Mouse (Mus musculus): ENCODE measurements around the gene Tmem163.

The Tmem163 gene

DNA sequence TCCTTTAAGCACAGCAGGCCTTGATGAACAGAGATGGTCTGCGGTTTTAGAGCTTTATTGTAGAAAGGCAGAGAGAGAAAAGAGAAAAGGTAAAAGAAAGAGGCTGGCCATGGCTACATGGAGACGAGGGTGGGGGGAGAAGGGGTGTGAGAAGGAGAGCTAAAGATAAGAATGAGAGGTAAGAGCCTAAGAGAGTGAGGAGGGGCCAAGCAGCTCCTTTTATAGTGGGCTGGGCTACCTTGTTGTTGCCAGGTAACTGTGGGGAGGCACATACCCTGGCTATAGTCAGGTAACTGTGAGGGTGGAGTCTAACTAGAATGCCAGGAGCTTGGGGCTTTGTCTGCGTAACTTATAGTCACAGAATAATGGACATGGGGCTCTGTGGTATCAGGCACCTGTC lies 110.7 kb downstream of the Tmem163 start:
- no peak for DNase-seq (ENCODE audit: low spot score in 2 of 2)

DNA sequence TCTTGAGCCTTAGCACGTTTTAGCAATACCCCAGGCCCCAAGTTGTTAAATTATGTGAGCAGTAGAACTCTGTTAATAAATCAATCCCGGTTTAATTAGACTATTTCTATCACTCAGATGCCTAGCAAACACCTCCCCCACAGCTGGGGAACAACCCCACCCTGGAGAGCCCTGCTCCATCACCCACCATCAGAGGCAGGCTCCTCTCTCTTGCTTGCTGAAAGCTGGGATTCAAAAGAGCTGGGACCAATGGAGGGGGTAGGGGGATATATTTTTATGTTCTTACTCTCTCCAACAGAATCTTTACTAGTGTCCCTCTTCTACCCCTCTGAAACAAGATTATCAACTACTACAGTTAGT lies 122.9 kb downstream of the Tmem163 start:
- no peak for DNase-seq (ENCODE audit: low spot score in 2 of 2)

DNA sequence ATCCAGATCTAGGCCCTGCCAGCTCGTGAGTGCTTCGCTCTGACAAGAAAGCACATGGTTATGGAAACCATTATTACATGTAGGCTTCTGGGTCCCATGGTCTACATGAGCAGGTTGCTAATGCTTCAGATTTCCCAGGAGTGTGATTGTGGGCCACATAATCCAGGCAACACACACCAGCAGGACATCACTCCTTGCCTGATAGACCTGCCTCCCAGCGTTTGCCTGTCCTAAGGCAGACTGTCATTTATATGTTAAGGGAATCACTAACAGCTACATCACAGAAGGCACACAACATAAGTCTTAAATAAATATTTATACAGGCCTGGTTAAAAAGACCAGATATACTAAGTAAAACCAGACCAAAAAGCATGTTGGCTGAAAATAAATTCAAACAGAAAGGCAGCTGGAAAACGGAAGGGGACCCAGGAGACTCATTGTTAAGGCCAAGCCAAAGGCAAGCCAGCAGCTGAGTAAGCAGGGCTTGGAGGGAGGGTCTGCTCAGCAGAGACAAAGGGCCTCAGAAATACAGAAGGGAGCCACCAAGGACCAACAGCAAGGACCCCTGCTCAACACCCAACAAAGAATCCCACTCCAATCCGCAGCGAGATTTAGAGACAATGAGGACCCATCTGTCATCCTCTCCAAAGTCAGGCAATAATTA lies 123.4 kb downstream of the Tmem163 start:
- no peak for DNase-seq (ENCODE audit: low spot score in 2 of 2)

DNA sequence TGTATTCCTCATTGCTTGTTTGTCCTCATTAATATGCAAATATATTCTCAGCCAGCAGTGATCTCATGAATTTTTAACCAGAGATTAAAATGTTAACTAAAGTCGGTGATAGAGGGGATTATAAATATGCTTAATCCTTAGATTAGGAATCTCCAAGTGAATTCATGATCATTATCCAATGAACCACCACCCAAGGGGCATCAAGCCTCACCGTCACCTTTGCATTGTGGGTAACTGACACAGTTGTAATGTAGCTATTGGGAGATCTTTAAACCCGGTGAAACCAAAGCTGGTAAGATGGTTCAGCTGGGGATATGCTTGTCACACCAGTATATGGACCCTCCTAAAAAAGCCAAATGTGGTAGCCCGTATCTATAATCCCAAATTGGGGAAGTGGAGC lies 131.3 kb downstream of the Tmem163 start:
- DNase-seq (ENCODE audit: low spot score in 2 of 2), result no peak

DNA sequence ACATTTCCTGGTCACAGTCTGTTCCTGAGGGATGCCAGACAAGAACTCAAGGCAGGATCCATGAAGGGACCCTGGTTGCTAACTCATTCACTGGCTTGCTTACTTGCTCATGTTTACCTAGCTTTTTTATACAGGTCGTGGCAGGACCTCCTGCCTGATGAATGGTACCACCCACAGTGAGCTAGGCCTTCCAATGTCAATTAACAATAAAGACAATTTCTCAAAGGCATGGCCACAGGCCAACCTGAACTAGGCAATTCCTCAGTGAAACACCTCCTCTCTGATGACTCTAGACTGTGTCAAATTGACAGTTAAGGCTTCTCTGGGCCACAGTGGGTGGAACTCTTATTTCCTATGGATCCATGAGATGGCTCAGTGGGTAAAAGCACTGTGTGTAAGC lies 136.6 kb downstream of the Tmem163 start:
- DNase-seq (ENCODE audit: low spot score in 2 of 2), result no peak

DNA sequence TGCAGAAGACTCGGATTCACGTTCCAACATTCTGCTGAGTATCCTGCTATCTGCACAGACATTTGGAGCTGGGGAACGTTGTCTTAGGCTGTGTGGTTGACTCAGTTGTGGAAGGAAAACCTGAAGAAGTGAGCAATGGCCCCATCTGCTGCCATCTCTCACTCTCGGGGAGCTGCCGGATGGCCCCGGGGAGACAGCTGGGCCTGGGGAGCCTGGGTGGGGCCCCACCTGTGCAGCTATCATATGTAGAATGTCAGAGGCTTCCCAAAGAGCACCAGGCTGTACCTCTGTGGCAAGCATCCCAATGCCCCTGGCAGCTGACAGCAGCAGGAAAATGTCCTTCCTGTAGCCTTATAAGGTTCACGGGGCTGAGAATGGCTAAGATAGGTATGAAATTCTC lies 137.4 kb downstream of the Tmem163 start:
- DNase-seq (ENCODE audit: low spot score in 2 of 2), result peak; percentile 27 to 43

DNA sequence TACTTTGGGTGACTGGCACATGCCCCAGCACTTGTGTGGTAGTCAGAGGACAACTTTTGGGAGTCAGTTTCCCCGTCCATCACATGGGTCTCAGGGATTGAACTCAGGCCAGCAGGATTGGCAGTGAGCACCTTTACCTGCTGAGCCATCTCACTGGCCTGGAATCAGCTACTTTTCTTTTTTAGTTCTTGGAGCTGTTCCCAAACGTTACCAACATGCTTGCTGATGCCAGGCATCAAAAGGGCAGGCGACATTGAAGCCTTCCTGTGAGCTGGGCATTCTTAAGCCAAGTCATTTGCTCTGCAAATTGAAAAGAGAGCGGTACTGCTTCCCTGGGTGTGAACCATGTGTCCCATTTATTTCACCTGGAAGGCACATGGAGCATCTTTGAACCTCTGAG lies 137.8 kb downstream of the Tmem163 start:
- DNase-seq (ENCODE audit: low spot score in 2 of 2), result no peak

DNA sequence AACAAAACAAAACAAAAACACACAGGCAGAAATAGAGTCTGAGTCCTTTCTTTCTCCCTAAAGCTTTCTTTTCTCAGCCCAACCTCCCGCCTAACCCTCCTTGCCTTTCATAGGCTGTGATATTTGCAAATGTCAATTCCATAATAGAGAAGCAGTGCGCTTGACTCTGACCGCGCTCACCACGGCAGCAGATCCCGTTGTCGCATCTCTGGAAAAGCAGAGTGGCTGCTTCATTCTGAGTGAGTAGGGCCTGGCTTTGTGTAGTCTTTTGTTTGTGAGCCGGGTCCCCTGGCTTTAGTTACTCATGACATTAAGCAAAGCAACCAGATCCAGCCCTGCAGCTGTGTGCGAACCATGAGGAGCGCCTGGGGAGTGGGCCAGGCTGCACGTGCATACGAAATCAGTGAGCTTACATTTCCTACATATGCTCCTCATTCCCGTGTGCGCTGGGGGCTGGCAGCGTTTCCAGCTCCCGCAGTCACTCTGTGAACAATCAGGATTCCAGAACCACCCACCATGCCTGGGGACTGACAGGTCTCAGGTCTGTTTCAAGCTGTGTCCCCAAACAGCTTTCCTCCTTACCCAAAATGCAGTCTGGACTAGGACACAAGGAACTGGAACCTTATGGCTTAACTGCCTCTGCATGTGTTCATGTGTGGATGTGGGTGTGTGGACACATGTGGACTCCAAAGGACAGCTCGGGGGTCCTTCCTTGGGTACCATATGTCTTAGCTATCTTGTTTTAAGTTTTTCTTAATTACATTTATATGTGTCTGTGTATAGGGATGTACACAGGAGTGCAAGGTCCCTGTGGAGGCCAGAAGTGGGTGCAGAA lies 141.9 kb downstream of the Tmem163 start:
- peak; percentile 68 to 74 for DNase-seq (ENCODE audit: low spot score in 2 of 2)

DNA sequence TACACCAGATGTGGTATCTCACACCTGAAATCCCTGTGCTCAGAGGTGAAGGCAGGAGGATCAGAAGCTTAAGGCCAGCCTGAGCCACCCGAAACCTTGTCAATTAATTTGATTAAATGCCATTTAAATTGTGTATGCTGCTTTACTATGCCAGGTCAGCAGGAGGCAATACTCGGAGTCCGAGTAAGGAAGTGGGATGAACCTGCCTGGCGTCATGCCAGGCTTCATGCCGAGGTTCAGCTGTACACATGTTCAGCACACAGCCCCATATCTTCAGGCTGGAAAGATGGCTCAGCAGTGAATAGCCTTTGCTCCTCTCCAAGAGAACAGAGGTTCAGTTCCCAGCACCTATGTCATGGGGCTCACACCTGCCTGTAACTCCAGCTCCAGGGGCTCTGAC lies 142.9 kb downstream of the Tmem163 start:
- no peak for DNase-seq (ENCODE audit: low spot score in 2 of 2)

DNA sequence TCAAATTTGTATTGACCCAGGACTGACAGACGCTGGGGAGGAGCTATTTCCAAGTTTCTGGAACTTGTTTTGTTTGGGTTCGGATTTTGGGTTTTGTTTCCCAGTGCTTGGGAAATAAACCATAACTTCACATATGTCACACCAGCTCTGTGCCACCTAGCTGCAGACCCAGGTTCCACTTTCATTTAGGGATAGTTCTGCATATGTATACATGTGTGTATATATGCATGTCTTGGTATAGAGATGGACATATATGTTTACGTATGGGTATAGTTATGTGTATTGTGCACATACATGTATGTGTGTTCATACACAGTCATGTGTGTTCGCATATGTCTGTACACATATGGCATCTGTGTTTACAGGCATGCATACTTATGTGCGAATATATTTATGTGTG lies 147.6 kb downstream of the Tmem163 start:
- DNase-seq (ENCODE audit: low spot score in 2 of 2), result no peak

DNA sequence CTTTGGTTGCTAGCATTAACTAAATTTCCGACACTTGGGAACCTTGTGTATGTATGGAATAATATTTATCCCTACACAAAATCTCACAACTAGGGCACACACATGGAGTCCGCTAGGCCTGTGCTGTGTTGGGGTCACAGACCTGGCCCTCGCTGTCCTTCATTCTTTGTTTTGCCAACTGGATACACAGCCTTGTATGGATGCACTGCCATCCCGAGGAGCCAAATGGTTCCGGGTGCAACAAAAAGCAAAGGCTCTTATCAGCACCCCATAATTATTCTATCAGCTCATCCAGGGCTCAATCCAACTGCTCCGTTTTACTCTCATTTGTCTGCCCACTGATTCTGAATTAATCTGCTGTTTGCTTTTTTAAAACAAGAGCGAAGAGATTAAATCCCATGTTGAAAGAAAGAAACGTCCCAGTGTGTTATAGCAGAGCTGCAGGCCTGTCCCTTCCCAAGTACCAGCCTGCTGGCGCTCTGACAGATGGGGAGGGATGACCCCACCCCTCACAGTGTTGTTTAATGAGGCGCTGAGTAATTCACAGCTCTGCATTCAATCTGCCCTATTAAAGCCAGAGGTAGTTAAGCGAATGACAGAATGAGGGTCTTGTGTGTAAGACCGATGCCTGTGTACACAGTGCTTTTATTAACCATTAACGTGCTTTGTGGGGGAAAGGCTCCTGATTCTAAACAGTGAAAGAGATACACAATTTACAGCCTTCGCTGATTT lies 148.3 kb downstream of the Tmem163 start:
- DNase-seq (ENCODE audit: low spot score in 2 of 2), result peak; percentile 47 to 58

DNA sequence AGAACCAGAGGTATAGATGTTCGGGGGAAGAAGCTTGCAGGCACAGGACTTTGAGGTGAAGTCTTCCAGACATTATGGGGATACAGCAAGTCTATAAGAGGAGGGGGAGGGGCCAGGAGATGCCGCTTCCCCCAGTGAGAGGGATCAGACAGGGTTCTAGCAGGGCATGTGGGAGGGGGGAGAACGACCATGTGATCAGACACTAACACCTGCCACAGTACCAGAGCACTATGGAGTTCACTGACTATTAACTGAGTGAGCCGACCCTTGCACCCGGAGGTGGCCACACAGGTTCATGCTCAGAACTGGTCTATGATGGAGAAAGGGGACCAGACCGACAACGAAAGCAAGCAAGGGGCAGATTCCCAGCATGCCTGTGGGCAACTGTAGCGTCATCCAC lies 156.0 kb downstream of the Tmem163 start:
- DNase-seq (ENCODE audit: low spot score in 2 of 2), result no peak

DNA sequence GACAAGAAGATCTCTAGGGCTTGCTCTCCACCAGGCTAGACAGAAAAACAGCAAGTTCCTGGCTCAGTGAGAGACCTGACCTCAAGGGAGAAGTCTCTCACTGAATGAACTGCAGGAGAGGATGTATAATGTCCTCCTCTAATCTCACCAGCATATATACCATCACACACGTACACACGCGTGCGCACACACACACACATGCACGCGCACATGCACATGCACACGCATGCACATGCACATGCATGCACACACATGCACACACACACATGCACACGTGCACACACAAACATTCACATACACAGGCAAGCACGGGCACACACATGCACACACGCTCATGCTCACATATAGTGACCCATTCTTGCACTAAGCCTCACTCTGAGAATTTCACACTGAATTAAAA lies 164.5 kb downstream of the Tmem163 start:
- no peak for DNase-seq (ENCODE audit: low spot score in 2 of 2)

DNA sequence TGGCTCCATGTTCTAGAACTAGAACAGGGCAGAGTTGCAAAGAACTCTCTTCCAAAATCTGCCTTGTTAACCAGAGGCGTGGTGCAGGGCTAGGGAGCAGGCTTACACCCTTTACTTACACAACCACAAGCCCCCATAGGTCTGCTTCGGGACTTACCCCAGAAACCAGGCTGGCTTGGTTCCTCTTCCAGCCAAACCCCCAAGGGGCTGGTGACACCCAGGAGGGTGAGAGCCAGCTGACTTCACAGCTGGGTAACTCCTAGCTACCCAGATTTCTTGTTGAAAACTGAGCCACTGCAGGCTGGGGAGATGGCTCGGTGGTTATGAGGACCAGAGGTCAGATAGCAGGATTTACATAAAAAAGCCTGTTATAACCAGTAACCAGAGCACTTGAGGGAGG lies 164.9 kb downstream of the Tmem163 start:
- no peak for DNase-seq (ENCODE audit: low spot score in 2 of 2)

DNA sequence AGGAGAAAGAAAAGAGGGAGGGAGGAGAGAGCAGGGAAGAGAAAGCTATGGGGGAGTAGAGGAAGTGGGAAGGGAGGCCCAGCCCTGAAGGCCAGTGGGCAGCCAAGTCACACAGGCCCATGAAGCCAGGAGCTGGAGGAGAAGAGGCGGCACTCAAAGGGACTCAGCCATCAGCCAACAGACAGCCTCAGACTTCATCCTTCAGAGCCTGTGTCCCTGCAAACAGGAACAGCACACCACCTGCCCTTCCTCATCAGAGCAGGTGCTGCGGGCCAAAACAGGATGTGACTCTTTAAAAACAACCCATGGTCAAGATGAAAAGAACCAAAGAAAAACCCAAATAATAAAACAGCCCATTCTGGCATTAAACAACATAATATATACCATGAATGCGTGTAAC lies 165.7 kb downstream of the Tmem163 start:
- no peak for DNase-seq (ENCODE audit: low spot score in 2 of 2)

DNA sequence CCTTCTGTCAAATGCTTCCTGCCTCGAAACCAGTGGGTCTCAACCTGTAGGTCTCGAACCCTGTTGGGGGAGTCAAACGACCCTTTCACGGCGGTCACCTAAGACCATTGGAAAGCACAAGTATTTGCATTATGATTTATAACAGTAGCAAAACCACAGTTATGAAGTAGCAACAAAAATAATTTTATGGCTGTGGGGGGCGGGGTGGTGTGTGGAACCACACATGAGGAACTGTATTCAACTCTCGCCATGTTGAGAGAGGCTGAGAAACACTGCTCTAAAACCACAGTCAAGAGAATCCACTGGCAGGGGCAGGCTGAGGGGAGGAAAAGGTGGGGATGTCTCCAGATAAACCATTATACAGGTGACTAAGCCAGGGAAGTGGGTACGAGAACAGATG lies 166.2 kb downstream of the Tmem163 start:
- no peak for DNase-seq (ENCODE audit: low spot score in 2 of 2)

DNA sequence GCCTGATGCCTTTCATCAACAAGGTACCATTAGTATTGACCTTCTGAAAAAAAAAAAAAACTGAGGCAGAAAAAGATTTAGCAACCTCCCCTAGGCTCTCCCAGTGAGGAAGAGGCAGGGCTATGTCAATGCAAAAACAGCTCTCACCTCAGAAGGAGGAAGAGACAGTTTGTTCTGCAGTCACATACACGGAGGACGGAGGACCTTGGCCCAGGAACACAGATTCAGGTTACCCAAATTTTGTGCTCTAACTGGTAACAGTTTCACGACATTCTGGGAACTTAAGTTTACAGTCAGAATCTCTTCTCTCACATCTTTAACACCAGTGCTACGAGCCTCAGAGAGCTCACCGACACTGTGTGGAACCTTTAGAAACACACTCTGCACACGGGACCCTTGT lies 166.6 kb downstream of the Tmem163 start:
- no peak for DNase-seq (ENCODE audit: low spot score in 2 of 2)

DNA sequence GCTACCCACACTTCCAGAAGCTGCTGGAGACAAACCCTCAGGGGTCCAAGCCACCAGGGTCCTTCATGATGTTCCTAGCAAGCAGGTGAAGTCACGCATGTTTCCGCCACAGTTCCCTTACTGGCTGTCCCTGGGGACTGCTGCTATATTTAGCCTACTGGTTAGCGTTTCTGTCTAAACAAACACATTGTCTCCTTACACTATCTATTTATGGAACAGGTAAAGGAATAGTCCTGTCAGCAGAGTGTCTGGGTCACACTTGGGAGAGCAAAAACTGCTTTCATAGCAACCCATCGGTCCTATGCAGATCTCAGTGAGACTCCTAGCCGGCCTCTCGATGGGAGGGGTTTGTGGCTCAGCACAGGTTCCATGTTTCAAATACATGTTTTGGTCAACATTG lies 168.0 kb downstream of the Tmem163 start:
- DNase-seq (ENCODE audit: low spot score in 2 of 2), result no peak

DNA sequence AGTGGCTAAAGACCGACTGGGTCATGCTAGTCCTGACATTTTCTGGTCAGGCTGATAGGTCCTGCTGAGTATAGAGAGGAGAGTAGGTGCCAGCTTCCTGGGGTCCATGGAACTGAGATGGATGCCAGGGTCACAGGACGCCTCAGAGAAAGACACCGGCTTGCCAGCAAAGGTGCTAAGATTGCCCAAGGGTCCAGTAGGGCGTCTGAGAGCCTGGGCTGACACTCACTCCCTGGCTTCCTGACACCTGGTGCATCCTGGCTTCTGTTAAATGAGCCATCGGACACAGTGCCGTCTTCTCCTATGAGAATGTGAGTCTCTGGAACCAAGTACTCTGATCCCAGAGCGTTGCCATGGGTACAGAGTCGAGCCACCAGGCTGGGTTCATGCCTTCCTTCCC lies 170.4 kb downstream of the Tmem163 start:
- DNase-seq (ENCODE audit: low spot score in 2 of 2), result no peak

DNA sequence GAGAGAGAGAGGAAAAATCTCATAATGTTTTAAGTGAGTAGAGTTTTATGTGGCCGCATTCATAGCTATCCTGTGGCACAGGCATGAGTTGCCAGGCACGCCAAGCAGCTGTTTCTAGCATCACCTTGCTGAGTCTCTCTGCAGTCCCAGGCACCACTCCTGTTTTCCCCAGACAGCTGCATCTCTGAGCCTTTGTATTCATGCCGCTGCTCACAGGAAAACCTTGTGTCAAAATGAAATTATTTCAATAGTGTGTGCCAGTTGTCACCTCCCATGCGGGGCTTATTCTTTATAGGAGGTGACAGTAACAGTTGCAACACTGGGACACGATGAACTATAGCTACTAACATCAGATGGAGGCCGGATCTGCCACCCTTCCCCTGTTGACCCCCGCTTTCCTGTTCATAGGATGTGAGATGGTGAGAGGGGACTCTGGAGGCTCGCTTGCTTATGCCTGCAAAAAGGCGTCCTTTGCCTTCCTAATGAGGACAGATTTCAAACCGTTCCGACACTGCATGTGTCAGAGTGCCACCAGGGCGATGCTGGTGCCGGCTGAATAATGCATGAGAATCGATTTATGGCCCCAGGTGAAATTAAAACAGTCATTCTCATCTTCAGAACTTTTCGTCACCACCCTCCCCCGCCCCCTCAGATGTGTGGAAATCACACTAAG lies 171.1 kb downstream of the Tmem163 start:
- DNase-seq (ENCODE audit: low spot score in 2 of 2), result no peak

DNA sequence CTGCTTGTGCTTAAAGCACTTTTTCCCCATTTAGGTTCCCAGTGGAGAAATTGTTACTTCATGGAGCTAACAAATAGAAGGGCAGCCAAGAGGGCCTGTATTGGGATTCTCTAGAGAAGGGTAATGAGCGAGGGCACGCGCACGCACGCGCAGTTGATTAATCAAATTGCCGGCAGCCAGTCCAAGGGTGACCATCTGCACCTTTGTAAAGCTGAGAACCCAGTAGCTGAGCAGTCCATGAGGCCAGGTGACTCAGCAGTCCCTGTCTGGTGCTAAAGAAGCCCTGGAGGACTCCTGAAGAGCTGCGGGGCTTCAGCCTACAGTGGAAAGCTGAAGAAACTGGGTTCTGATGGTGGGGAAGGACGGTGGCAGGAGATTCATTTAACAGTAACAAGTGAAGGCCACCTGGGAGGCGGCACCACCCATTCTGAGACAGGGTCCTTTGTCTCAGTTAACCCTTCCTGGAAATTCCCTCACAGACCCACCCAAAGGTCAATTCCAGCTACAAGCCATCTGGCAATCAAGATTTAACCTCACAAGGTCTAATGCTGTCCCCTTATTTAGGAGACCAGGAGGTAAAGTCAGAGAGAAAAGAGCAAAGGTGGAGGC lies 172.2 kb downstream of the Tmem163 start:
- no peak for DNase-seq (ENCODE audit: low spot score in 2 of 2)

DNA sequence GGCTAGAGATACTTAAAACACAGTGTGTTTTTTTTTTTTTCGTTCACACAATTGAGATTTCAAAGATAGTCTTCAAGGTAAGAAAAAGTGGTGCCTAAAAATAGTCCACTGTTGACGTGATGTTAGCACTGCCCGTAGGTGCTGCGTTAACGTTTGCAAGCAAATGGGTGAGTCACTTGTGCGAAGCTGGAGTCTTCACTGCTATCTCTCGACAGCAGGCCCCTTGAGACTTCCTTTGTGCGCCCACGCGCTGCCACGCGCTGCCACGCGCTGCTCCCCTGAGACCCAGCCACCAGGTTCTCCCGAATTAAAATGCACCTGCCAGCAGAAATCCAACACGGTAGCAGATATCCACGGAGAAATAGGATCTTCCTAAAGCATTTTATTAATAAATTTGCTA lies 178.6 kb downstream of the Tmem163 start:
- no peak for DNase-seq (ENCODE audit: low spot score in 2 of 2)

Data from right cerebral cortex, postnatal 10 days (tissue).